Mouse (Mus musculus) adrenal gland (tissue): ENCODE results near the gene Vasp.
"Not testable (repeated sequence)": the region's sequence is repeated elsewhere in the genome, so short reads cannot be mapped to it uniquely, and the experiment has no call there.

ENCODE experiments used
- intact Hi-C: fragments of 180-260 bp; cut with DNase I; formaldehyde crosslinking; loops from one replicate; pipeline ENCODE4 v1.15.1; 2025

Vasp gene

DNA sequence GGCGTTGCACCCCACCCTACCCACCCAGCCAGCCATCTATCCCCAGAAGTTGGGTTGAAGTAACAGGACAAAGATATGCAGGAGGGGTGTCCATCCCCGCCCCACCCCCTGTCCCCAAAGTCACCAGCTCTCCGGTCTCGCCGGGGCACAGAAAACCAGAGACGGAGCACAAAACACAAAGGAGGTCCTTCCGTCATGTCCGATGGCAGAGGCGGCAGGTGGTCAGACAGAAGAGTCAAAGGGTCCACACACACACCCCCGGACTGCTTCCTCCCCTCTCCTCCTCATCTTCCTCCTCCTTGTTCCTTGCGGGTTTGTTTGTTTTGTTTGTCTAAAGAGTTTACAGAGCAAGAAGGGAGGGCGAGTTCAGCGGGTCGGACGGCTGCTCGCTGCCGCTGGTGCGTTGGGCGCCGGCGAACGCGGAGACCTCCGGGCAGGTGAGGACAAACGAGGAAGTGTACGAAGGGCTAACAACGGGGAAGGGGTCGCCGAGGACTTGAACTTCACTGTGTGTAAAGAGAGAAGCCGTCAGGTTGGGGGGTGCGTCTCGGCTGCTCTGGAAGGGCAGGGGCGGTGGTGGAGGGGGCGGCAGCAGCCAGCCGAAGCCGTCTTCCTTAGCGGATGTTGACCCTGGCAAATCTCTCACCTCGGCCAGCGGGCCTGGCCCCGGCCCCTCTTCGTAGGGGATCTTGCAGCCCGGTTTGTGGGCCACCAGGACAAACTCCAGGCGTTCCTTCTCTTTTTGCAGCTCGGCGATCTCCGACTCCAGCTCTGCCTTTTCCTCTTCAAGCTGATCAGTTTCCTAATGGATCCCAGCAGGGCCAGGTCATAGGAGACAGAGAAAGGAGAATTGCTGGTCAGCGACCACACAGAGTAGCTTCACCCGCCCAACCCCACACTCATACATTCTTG, 33.1 kb upstream of the Vasp start:
- intact Hi-C loops = no loop called here

DNA sequence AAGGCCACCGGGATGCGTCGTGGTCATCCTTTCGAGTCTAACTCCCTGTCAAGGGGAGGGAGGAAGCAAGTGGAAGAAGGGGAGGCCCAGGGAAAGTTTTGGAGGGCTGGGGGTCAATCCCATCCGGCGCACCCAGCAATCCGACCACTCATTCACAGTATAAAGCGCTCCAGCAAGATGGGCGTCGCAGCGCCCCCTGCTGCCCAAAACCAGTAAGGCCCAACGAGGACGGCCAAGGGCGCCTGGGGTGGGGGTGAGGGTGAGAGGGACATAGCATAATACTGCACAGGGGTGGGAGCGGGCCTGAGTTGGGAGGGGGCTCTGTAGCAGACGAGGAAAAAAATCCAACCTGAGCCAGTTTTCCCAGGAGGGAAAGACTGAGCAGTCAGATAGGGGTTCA, 32.2 kb upstream of the Vasp start:
- intact Hi-C loops = no loop called here

DNA sequence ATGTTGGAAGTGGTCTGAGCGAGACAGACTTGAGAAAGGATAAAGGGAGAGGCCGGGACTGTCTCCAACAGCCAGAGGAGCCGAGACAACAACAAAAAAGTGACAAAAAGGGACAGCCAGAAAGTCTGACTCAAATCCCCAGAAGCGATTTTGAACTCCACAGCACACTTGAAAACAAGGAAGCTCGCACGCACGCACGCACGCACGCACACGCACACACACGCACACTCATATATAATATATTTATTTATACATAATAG, 31.4 kb upstream of the Vasp start:
- intact Hi-C loops = no loop called here

DNA sequence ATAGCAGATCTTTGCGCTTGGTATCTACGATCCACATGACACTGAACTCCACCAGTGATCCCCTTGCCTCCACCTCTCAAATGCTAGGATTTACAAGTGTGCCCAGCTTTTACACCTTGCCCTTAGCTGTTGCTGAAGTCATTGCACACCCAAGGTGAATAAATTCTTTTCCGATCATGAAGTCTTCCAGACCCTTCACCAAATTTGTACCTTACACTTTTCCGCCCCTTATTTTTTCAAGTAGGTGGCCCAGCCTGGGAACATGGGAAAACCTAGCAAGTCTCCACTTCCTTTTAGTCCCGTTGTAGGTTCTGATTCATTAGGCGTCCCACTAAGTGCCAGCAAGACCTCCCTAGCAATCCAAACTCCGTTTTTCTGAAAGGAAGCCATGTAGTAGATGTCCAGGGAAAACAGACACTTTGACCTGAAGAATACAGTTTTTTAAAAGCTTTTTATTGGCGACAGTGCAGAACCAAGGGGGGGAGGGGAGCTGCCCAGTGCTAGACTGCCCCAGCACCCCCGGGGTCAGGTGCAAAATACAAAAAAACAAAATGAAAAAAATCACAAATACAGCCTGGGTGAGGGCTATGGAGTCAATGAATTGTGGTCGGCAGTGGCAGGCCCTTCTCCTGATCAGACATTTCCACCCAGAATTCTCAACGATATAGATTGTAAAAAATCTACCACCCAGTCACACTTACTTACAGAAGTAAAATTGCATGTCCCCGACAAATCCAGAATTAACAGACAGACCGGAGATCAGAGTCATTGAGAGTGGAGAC, 30.8 kb upstream of the Vasp start:
- intact Hi-C loops = no loop called here

DNA sequence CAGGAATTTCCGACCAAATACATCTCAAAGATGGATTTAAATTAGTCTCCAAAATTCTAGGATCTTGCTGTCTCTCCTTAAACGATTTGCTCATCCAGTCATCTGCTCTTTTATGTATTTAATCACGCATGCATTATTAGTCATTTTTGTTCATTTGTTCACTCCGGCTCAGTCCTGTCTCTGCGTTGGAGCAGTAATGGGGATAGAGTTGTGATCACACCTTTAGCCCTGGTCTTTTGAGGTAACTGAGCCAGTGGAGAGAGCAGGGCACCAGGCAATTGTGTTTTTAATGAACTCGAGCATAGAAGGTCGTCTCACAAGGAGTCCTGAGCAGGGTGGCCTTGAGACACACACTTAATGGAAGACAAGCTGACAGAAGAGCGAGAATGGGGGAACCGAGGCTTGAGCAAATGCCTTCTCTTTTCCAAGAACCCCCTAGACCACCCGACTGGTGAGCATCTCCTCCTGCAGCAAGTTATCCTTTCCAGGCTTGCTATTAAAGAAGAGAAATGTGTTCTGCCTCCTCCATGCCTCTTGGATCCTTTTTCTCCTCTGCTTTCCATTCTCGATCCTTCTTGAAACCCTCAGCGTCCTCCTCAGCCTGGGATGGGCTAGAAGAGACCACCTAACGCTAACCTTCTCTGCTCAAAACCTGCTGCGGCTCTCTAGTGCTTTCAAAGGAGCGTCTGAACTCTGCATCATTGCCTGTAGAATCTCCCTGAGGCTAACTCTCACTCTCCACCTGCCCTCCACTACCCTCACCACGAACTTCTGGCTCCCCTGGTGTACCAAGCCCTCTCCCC, 30.0 kb upstream of the Vasp start:
- intact Hi-C loops = no loop called here

DNA sequence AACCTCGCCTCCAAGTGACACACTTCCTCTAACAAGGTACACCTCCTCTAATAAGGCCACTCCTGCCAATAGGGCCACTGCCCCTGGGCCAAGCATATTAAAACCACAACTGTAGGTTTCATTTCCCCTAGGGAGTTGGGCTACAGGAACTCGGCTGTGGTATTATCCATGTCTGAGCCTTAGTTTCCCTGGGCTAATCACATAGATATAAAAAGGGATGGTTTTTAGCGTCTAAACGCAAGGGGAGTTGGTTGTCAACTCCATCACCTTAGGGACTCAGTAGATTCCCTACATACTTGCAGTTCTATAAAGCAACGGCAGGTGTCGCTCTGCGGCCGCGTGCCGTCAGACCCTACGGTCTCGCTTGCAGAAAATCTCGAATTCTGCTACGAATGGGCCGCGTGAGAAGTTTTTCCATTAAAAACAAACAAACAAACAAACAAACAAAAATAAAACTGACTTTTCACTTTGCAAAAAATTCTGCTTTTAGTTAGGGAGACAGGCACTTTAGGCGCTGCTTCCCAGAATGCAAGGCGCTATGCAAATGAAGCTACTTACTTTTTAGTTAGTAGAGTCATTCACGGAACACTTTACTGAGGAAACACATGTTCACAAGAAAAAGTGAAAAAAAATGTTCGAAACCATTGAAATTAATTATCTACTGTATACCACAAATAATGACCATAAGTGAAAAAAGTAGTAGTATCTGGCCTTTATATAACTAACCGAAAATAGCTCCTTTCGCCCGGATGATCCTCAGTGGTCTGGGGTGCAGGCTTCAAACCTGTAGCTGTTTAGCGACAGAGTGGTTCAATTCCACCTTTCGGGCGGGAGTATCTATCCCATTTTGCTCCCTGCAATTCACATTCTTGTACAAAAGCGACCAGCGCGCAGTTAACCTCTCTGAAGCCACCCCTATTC, 29.1 kb upstream of the Vasp start:
- intact Hi-C loops = loop anchor here (1.0 kb wide), 1 partner anchor 42 kb away; no protein-coding TSS in a partner anchor

DNA sequence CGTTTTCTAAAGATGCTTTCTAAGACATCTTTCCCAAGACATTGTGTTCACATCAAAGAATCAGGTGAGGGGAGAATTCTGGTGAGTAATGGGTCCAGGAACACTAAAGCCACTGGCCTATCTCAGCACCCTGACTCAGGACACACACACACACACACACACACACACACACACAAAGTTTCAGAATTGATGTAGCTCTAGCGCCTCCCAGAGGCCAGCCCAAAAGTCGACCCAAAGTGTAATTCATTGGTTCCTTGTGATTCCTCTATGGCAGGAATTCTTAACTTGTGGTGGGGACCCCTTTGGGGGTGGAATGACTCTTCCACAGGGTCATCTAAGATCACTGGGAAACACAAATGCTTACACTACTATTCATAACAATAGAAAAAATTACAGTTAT, 27.6 kb upstream of the Vasp start:
- intact Hi-C loops = no loop called here

DNA sequence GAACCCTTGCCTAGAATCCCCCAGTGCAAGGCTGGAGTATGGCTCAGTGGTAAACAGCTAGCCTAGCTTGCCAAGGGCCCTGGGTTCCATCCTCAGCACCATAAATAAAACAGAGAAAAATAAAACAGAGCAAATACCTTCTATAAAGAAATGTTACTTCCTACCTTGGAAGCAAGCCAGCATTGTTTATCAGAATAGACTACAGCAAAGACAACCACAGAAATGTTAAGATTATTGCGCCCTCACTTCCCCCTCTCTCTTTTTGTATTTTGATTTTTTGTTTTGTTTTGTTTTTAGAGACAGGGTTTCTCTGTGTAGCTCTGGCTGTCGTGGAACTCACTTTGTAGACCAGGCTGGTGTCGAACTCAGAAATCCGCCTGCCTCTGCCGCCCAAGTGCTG, 26.2 kb upstream of the Vasp start:
- intact Hi-C loops = no loop called here

DNA sequence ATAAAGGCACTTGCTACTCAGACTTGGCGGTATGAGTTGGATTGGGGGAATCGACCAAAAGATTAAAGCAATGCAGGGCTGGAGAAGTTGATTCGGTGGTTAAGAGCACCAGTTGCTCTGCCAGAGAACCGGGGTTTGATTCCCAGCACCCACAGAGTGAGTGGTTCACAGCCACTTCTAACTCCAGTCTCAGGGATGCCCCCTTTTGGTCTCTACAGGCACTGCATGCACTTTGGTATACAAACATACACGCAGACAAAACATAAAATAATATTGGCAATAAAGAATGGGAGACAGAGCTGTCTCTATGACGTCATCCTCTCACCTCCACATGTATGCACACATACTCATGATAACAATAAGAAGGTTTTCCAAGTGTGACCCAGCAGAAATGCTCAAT, 25.4 kb upstream of the Vasp start:
- intact Hi-C loops = no loop called here

DNA sequence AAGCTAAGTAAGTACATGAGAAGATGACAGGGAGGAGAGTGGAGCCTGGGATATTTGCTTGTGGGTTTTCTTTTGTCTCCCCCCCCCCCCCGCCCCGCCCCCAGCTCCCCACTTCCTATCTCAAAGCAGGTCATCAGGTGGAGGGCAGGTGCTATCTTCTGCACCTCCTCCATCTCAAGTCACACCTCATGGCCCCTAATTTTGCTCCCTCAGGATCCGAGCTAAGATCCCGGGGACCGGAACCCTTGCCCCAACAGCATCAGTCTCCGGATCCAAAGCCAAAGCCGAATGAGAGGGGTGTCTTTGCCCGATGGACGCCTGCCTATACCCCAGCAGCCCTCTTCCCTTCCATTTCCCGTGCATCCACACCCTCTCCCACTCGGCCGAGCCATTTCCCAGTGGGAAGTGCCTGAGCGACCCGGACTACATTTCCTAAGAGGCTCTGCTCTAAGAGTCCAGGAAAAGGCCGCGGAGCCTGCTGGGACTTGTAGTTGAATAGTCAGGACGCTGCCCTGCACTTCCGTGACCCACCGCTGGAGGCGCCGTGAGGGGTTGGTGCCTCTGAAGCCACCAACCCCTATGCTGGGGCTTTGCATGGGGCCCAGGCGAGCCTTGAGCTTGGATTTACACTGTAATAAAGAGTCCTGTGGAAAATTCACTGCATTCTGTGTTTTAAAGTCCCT, 24.0 kb upstream of the Vasp start:
- intact Hi-C loops = no loop called here

DNA sequence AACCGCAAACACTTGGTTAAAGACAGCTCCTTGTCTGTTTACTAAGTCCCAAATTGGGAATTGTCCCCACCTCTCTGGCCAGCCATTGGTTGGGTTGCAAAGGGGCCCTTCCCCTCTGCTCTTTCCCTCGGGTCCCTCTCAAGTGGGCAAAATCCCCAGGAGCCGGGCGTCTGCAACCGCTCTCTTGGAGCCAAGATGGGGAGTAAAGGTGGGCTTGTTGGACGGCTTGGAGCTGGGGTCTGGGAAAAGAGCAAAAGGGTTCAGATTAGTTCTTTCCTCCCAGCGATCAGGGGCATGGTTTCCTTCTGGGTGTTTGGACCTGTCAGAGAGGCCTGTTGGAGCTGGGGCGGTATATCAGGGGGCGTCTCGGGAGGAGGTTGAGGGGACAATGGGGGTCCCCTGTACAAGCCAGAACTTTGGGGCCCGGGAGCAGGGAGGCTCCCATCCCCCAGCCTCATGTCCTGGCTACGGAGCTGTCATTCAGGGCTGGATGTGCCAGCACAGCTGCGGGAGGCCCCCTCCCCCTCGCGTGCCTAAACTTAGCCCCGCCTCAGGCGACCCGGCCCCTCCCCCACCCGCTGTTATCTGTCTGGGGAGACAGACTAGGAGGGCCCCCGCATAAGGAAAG, 19.5 kb upstream of the Vasp start:
- intact Hi-C loops = no loop called here

DNA sequence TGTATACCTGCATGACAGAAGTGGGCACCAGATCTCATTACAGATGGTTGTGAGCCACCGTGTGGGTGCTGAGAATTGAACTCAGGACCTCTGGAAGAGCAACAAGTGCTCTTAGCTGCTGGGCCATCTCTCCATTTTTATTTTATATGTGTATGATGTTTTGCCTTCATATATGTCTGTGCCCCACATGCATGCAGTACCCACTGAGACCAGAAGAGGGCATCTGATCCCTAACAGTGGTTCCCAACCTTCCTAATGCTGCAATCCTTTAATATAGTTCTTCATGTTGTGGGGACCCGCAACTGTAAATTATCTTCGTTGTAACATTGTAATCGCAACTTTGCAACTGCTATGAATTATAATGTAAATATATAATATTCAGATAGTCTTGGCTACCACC, 13.1 kb upstream of the Vasp start:
- intact Hi-C loops = loop anchor here (2.0 kb wide), 1 partner anchor 46 kb away; no protein-coding TSS in a partner anchor

DNA sequence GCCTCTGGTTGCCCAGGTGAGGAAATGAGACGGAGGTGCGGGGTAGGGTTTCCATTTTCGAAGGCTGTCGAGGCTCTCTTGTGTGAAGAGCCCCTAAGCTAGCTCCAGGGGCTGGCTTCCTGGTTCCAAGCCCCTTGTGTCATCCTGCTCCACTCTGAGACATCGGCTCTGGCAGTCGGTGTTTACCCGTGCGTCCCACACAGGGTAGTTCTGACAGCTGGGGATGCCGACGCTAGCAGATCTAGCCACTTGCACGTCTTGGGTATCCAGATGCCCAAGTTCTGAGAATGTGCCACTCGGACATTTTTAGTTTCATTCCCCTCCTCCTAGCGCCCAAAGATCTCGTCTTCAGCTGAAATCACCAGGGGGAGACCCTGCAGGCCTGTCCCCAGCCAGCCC, 11.8 kb upstream of the Vasp start:
- intact Hi-C loops = no loop called here

DNA sequence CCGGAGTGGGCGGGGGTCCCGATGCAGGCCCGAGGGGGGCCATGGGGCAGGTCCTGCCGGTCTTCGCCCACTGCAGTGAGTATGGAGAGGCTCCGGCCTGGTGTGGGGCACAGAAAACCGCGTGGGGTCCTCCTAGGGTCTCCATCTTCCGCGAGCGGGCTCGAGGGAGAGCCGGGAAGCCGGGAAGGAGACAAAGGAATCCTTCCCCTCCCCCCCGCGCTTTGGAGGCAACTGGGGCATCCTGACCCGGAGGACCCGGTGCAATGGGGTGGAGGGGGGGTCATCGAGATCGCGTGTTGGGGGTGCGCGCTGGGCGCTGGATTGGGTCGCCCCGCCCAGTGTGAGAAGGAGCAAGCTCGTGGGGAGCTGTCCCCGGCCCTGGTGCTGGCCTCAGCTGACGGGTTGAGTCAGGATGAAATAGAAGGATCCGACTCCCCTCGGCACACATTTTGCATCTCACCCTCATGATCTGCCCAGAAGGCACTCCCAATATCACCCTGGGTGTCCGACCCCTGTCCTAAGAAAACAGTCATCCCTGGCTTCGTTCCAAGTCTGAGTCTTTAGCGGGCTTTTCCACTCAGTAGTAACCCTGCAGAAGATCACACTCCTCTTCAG, 11.3 kb upstream of the Vasp start:
- intact Hi-C loops = no loop called here

DNA sequence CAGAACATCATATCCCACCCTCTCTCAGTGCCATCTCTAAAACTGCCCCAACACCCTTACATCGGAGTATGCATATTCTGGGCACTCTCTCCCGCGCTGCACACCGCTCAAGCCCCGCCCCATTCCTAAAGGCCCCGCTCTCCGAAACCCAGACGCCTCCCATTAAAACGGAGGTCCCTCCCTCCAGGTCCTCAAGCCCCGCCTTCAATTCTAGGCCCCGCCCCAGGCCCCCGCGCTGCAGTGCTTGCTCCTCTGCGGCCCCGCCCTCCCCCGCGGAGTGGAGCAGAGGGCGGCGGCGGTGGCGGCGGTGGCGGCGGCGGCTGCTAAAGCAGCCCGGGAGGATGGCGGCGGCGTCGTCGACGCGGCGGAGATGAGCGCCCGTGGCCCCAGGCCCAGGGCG, 10.8 kb upstream of the Vasp start, which contains the start of gene Rtn2:
TSS of gene Rtn2 (plus strand) at position 240 of the 400 bp plus-strand sequence.
- intact Hi-C loops = no loop called here

DNA sequence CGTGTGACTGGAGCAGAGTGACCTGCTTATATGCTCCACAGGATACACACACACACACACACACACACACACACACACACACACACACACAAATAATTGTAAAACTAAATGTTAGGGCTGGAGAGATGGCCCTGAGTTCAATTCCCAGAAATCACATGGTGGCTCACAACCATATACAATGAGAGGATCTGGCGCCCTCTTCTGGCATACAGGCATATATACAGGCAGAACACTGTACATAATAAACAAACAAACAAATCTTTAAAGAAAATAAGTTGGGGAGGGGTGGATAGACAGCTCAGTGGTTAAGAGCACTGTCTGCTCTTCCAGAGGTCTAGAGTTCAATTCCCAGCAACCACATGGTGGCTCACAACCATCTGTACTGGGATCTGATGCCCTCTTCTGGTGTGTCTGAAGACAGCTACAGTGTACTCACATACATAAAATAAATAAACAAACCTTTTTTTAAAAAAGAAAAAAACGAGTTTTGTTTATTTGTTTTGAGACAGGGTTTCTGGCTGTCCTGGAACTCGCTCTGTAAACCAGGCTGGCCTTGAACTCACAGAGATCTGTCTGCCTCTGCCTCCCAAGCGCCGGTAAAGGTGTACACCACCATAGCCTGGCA, 10.2 kb upstream of the Vasp start:
- intact Hi-C loops = not testable (repeated sequence)

DNA sequence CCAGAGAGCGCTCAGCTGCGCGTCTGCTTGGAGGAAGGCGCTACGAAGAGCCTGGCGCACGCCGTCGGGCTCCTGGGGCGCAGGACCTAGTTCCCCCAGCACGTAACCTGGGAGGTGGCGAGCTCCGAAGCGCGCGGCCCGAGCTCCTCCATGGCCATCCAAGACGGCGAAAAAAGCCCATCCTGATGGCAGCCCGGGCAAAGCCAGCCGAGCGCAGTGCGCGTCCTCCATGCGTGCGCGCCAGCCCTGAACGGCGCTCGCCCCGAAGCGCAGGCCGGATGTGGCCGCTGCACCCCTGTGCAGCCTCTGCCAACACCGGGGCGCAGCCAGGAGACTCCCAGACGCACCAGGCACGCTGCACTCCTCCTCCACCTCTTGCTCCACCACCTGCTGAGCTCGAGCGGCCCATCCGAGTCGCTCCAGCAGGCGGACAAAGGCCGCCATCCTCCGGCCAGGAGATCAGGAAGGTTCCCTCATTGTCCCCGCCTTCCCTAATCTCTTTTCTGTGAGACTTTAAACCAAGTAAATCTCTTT, 8.0 kb upstream of the Vasp start, which contains the start of gene Ppm1n:
TSS of gene Ppm1n (minus strand) at position 484 of the 534 bp plus-strand sequence.
- intact Hi-C loops = no loop called here

DNA sequence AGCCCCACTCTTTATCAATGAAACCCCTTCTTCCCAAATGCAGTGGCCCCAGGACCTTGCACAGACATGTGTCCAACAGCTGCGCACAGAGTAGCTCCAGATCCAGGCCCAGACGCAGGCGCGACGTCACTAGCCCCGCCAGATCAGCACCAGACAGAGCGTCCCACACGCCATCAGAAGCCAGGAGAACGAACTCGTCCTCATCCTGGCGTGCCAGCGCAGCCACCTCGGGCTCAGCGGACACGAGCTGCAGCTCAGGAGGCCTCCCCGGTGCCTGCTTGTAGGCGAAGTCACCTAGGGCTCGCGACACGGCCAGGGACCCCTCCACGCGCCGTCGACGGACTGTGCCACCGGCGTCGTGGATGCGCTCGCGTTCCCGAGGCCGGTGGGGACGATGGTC, 7.4 kb upstream of the Vasp start:
- intact Hi-C loops = no loop called here
